Mouse (Mus musculus) T-helper 1 cell (primary cell): ENCODE data around the gene Fbxw21.
"Not testable (repeated sequence)": the region's sequence is repeated elsewhere in the genome, so short reads cannot be mapped to it uniquely, and the experiment has no call there.

ENCODE experiments used
- in situ Hi-C: fragments of 300-600 bp; cut with MboI, MseI; formaldehyde crosslinking; loops from one replicate; pipeline ENCODE4 v1.15.1; 2025; ENCODE audit warnings: high pct_unique_total_duplicates

Gene Fbxw21

DNA sequence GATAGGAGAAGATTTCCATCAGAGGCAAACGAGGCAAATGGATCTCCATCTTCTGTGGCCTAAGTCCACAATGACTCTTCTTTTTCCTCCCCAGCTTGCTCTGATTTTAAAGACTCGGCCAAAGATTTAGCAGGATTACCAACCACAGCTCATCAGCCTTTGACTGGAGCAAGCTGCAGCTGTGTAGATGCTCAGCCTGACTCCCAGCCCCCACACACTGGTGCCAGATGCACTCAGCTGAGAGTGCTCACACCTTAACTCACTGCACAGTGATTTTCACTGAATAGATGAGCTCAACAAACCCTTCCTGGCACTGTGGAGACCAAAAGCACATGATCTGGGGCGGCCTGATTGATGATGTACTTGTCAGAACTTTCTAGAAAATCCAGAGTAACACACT lies at the start of gene Fbxw21:
Fbxw21 (minus strand) TSS at position 101 of the 400 bp plus-strand sequence.
- in situ Hi-C loops = no loop called here

DNA sequence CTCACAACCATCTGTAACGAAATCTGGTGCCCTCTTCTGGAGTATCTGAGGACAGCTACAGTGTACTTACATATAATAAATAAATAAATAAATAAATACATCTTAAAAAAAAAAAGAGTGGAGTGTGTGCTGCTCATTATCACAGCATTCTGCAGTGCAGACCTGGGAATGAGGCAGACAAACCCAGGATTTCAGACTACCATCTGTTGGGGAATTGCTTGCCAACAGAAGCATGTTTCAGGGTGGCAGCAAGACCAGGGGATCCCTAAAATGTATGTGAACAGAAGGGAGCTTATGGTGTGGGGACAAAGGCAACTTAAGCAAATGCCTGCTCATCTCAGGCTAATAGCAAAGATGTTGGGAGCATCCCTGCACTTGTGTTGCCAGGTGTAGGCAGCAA lies 39.5 kb upstream of the Fbxw21 start:
- in situ Hi-C loops = not testable (repeated sequence)

DNA sequence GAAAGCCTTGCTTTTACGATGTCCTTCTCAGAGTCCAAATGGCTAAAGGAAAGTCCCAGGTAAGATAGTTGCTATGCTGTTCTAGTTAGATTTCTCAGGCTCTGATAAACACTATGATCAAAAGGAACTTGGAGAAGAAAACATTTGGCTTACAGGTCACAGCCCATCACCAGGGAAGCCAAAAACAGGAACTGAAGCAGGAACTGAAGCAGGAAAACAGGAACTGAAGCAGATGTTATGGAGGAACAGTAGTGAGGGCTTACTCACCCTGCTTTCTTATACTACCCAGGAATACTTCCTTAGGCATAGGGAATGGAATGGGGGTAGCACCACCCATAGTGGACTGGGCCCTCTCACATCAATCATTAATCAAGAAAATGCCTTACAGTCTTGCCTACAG lies 38.5 kb upstream of the Fbxw21 start:
- in situ Hi-C loops = no loop called here

DNA sequence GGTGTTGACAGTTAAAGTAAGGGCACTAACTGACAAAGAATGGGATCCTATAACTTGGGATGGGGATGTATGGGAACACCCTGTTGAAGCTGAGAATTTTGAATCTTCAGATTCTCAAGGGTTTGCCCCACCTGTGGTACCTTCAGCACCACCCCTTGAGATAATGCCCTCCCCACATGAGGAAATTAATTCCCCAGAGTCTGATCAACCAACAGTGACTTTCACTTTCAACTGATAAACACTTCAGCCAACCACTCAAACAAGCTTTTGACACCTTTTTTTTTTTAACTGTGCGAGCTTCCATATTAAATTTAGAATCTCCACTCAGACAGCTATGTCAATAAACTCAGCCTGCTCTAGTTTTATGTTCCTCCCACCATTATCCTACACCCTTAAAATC lies 37.5 kb upstream of the Fbxw21 start:
- in situ Hi-C loops = no loop called here

DNA sequence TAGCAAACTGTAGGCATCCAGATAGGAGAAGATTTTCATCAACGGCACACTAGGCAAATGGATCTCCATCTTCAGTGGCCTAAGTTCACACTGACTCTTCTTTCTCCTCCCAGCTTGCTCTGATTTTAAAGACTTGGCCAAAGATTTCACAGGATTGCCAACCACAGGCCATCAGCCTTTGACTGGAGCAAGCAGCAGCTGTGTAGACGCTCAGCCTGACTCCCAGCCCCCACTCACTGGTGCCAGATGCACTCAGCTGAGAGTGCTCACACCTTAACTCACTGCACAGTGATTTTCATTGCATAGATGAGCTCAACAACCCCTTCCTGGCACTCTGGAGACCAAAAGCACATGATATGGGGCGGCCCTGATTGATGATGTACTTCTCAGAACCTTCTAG lies 34.0 kb upstream of the Fbxw21 start, which contains the start of gene Fbxw13:
Fbxw13 (minus strand) TSS at position 101 of the 400 bp plus-strand sequence.
- in situ Hi-C loops = not testable (repeated sequence)

DNA sequence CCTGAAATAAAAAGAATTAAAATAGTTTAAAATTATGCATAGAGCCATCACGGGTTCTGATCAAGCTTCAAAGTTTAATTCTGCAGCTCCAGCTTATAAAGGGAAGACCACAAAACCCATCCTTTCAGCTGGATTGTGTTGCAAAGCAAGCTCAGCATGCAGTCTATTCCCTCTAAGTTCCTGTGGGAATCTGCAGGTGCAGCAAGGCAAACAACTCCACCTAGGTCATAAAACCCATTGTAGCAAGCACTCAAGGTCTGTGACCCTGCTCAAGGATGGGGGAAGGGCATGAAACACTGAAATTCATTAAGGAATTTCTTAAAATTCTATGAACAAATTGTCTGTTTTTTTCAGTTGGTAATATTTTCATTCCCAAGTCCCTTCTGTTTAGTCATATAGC lies 15.4 kb upstream of the Fbxw21 start:
- in situ Hi-C loops = no loop called here

DNA sequence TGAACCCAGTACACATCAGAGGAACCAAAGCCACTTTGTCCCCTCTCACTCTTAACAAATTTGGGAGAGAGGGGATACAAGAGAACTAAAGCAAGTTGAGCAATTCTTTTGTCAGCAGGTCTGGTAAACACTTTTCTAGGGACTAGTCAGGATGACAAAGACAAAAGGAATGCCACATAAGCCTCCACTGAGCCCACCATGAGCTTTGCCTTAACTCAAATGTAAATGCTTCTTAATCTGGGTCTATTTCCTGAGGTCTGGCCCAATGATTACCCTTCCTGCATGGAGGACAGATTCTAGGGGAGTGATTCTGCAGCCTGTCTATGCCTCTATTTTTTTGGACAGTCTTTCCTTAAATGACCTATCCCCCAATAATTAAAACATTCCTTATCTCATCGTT lies 14.5 kb upstream of the Fbxw21 start:
- in situ Hi-C loops = no loop called here

DNA sequence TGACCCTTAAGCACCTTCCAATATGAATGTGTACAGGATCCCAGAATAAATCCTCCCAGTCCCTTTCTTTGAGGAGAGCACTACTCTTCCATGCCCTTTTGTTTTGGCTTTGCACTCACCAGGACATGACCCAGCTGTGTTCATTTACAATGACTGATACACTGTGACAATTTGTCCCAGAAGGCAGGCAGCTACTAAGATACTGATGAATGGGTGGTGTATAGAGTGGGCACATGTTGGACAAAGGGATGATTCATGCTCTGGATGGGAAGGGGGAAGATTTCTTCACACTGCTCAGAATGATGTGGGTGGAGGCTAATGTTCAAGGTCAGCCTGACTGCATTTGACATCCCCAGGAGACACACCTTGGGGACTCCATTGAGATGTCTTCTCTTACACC lies 5.5 kb upstream of the Fbxw21 start:
- in situ Hi-C loops = no loop called here

DNA sequence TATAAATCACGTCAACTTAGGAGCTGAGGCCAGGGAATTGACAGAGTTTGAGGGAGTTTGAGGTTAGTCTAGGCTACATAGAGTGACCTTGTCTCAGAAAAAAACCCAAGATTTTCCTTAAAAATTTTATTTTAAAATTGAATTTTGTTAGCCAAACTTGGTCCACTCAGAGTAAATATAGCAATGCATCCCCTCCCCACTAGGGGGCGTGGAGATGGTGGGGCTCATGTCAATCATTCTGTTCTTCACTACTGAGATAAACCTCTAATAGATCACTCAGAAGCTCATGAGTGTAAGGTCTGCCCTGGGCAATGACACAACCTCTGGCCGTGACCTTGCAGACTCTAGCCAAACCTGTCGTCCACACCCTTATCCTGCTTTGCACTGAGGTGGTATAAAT lies 21.4 kb downstream of the Fbxw21 start:
- in situ Hi-C loops = not testable (repeated sequence)

DNA sequence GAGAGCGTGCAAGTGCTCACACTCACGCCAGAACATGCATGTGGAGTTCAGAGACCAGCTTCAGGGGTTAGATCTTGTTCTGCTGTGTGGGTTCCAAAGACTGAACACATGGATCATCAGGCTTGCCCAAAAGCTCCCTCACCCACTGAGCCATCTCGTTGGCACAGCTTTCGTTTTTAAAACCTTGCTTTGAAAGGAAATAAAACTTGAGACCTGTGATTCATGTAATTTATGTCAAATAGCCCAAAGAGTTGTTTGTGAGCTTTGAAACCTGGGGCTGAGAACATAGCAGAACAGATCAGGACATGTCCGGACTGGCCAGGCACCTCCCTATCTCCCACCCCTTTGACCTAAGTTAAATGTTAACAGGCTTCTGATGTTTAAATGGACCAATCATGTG lies 31.8 kb downstream of the Fbxw21 start:
- in situ Hi-C loops = no loop called here

DNA sequence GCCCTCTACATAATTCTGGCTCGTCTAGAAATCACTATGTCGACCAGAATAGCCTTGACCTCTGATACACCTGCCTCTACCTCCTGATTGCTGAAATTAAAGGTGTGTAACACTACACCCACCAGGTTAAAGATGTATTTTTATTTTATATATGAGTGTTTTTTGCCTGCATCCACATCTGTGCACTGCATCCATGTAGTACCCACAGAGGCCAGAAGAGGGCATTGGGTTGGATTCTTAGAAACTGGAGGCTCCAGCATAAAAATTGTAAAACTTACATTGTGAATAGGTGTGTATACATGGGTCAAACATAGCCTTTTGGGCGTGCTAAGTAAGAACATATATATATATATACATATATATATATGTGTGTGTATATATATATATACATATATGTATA lies 33.6 kb downstream of the Fbxw21 start:
- in situ Hi-C loops = no loop called here

DNA sequence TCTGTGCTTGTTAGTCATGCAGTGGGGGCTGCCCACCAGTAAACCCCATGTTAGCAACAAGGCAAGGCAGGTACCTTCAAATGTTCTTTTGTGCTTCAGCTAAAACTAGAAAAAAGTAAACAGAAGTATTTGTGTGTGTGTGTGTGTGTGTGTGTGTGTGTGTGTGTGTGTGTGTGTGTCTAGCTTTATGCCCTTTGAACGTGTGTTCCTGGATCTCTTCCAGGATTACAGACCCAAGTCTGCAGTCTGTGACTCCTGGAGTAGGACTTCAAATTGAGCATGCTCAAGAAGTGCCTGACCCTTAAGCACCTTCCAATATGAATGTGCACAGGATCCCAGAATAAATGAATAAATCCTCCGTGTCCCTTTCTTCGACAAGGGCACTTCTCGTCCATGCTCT lies 34.8 kb downstream of the Fbxw21 start:
- in situ Hi-C loops = no loop called here

DNA sequence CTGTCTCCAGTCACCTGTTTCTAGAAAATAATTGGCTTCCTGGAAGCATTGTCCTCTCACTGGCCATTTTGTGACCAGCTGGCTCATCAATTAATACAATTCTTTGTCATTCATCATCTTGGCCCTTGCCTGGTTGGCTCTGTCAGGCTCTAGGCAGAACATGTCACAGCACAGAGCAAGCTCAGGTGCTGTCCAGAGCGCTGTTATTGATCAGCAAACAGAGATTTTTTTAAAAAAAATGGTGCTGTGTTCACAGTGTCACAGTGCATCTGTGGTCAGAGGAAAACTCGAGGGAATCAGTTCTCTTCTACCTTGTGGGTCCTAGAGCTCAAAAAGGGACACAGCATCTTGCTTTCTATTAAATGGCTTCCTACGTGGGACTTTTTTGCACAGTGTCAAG lies 36.4 kb downstream of the Fbxw21 start:
- in situ Hi-C loops = no loop called here

DNA sequence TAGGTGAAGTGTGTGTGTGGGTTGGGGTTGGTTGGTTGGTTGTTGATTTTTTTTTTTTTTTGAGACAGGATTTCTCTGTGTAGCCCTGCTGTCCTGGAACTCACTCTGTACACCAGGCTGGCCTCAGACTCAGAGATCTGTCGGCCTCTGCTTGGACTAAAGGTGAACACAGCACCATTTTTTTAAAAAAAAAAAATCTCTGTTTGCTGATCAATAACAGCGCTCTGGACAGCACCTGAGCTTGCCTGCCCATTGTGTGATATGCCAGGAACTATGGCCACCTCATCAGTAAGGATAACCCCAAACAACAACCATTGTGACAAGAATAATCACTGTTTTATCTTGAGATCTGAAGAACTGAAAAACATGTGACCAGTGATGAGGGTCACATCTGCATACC lies 36.8 kb downstream of the Fbxw21 start:
- in situ Hi-C loops = no loop called here

DNA sequence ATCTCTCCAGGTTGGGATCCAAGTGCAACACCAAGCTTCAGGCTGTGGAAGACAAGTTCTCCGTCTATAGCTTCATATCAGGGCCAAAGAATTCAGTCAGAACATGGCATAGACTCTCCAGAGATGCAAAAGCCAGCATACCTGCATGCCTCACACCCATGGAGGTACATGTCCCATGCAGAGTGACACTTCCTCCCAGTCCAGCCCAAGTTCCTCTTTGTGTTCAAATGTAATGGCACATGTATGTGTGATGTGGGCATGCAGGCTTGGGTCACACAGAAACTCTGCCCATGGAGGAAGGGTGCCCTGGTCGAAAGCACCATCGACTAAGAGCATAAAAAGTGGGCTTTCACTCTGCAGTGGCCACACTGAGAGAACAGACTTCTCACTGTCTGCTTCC lies 37.7 kb downstream of the Fbxw21 start:
- in situ Hi-C loops = no loop called here

DNA sequence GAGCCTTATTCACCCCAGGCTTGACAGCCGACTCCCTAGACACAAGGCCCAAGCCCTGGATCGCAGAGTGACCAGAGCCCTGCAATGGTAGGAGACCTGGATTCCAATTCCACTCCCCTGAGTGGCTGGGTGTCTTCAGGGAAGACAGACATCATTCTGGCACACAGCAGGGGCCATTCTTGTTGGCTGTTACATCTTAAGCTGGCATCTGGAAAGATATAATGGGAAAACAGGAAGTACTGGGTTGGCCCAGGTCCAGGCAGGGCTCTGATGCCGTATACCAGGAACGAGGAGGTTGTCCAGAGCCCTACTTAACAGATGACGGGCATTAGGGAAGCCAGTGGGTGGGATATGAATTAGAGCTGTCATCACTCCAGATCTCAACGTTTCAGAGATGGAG lies 38.6 kb downstream of the Fbxw21 start:
- in situ Hi-C loops = no loop called here

DNA sequence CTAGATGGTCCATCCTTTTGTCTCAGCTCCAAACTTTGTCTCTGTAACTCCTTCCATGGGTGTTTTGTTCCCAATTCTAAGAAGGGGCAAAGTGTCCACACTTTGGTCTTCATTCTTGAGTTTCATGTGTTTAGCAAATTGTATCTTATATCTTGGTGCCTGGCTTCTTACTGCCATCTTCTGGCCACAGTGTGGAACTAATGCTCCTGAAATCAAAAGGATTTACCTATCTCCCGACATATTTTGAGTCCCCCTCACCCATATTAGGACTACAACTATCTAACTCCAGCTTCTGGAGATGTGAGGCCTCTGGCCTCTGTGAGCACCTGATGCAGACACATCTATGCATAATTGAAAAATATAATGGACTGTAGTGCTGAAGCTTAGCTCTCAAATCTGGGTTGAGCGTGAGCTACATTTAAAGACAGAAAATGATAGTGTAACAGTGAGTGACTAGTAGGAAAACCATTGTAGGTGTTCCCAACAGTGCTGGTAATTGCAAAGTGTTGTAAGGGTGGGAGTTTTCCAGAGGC lies 39.2 kb downstream of the Fbxw21 start:
- in situ Hi-C loops = no loop called here

DNA sequence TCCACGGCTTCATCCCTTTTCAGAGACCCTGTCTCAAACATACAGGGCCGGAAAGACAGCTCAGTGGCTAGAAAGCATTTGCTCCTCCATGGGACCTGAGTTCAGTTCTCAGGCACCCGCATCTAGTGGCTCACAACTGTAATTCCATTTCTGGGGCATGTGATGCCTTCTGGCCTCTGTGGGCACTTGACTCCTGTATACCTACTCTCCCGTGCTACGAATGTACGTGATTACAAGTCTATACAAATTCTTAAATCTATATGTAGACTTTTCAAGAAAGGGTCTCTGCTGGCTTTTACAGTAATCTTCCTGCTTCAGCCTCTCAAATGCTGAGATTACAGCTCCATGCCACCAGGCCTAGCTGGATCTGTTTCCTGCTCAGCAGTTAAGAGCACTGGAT lies 40.9 kb downstream of the Fbxw21 start:
- in situ Hi-C loops = no loop called here

DNA sequence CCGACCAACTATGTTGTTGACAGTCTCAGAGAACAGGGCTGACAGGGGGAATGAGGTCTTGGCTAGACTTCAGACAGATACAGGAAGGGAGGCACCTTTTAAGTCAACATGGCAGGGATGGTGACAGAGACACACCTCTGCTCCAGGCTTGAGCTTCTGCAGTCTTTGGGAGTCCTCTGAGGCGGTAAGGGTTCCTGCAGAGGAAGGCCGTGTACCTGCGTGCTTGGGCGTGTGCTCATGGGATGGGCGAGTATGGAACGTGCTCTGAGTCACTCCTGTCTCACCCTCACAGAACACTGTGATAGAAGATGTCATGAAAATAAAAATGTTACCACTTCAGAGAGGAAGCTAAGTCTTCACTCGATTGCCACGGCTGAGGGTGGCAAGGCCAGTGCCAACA lies 42.3 kb downstream of the Fbxw21 start:
- in situ Hi-C loops = loop anchor here (5.0 kb wide), 1 partner anchor 107 kb away; no protein-coding TSS in a partner anchor

DNA sequence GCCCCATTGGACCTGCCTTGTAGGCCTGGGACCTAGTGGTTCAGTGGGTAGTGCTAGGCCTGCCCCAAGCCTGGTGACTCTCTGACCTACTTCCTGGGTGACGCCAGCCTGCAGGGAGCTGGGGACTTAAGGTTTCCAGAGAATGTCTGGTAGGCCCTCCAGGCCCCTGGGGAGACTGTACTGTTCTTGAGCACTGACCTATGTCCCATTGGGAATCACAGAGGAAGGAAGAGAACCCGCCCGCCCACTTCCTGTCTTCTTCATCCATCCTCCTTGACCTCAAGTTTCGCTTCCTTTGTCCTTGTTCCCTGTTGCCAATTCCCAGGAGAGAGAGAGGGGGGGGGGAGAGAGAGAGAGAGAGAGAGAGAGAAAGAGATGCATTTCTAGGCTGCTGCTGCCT lies 43.7 kb downstream of the Fbxw21 start:
- in situ Hi-C loops = loop anchor here (5.0 kb wide), 1 partner anchor 106 kb away; no protein-coding TSS in a partner anchor

DNA sequence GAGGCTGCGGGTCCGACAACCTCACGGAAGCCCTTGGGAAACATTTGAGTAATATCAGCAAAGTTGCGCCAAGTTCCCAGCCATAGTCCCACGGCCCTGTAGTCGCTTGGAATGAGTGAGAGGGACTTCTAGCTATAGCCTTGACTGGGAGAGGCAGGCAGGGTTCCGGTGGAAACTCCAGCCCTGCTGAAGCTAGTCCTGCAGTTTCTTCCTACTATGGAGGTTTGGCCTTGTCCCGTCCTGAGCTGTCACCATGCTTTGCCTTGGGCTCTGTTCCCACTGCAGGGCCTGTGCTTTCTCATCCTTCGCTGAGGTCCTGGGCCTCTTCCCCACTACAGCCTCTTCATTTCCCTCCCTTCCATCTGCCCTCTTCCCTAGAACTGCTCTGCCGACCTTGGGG lies 45.6 kb downstream of the Fbxw21 start:
- in situ Hi-C loops = loop anchor here (5.0 kb wide), 1 partner anchor 104 kb away; no protein-coding TSS in a partner anchor

DNA sequence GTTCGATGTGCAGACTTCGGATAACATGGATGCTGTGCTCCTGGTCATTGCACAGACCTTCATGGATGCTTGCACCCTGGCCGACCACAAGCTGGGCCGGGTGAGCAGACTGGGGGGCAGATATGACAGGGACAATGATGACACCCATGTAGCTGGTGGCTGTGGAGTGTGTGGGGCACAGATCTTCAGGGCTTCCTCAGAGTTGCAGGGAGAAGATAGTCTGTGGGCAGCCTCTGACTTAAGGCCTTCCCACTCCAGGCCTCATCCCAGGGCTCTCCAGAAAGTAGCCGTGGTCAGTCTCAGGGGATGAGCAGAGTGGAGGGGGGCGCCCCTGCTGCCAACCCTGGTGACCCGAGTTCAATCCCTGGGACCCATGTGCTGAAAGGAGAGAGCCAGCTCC lies 47.0 kb downstream of the Fbxw21 start:
- in situ Hi-C loops = loop anchor here (5.0 kb wide), 1 partner anchor 103 kb away; no protein-coding TSS in a partner anchor

DNA sequence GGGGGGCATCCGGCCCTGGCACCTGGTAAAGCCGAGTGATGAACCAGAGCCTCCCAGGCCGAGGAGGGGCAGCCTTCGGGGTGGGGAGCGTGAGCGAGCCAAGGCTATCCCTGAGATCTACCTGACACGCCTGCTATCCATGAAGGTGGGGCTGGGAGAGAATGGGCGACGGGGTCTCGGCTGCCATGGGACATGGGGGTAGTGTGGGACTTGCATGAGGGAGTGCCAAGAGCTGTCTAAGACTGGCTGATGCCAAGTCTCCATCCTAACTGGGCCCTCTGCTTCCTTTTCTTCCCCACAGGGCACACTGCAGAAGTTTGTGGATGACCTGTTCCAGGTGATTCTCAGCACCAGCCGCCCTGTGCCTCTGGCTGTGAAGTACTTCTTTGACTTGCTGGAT lies 47.6 kb downstream of the Fbxw21 start:
- in situ Hi-C loops = no loop called here

DNA sequence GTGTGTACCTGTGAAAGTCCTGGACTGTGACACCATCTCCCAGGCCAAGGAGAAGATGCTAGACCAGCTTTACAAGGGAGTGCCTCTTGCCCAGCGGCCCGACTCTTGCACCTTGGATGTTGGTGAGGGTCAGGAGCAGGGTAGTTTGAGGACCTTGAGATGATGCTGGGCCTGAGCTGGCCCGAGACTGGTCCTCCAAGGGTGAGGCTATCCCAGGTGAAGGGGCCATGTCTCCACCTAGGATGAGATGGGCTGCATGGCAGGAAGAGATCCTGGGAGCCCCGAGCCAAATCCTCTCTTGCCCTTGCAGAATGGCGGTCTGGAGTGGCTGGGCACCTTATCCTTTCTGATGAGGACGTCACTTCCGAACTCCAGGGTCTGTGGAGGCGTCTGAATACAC lies 48.5 kb downstream of the Fbxw21 start:
- in situ Hi-C loops = no loop called here
